Mouse (Mus musculus): Measurements from ENCODE around the gene Exosc10.

The Exosc10 gene

GRCm38 (mm10) chr4:148558297-148559000 lies at the start of gene Exosc10:
Gene Exosc10, plus strand, starts transcription at chr4:148558429.
- peak; percentile 88 for DNase-seq

- DNase-seq: no peak
Observed at GRCm38 (mm10) chr4:148509450-148510084, 48.7 kb upstream of the Exosc10 start.

- no peak for DNase-seq
Observed at GRCm38 (mm10) chr4:148510691-148511090, 47.5 kb upstream of the Exosc10 start.

- no peak for DNase-seq
Observed at GRCm38 (mm10) chr4:148511334-148511733, 46.9 kb upstream of the Exosc10 start.

GRCm38 (mm10) chr4:148513021-148513559 lies 45.1 kb upstream of the Exosc10 start:
- DNase-seq: no peak

GRCm38 (mm10) chr4:148515313-148515712 lies 42.9 kb upstream of the Exosc10 start:
- no peak for DNase-seq

GRCm38 (mm10) chr4:148517809-148518208 lies 40.4 kb upstream of the Exosc10 start:
- no peak for DNase-seq

- DNase-seq: no peak
Observed at GRCm38 (mm10) chr4:148518235-148518795, 39.9 kb upstream of the Exosc10 start.

- no peak for DNase-seq
Observed at GRCm38 (mm10) chr4:148523538-148523937, 34.7 kb upstream of the Exosc10 start.

GRCm38 (mm10) chr4:148527158-148527910 lies 30.9 kb upstream of the Exosc10 start:
- DNase-seq: no peak

GRCm38 (mm10) chr4:148530351-148530750 lies 27.9 kb upstream of the Exosc10 start:
- no peak for DNase-seq

GRCm38 (mm10) chr4:148530778-148531177 lies 27.5 kb upstream of the Exosc10 start:
- DNase-seq: no peak

GRCm38 (mm10) chr4:148531341-148531740 lies 26.9 kb upstream of the Exosc10 start:
- DNase-seq: no peak

- no peak for DNase-seq
Observed at GRCm38 (mm10) chr4:148532516-148532915, 25.7 kb upstream of the Exosc10 start.

GRCm38 (mm10) chr4:148533613-148534328 lies 24.5 kb upstream of the Exosc10 start:
- DNase-seq: no peak

- DNase-seq: no peak
Observed at GRCm38 (mm10) chr4:148535876-148536275, 22.4 kb upstream of the Exosc10 start.

GRCm38 (mm10) chr4:148549106-148549505 lies 9.1 kb upstream of the Exosc10 start:
- DNase-seq: no peak

GRCm38 (mm10) chr4:148557766-148558165 lies 463 bp upstream of the Exosc10 start:
- no peak for DNase-seq

- DNase-seq: no peak
Observed at GRCm38 (mm10) chr4:148562676-148563075, 4.4 kb downstream of the Exosc10 start.

GRCm38 (mm10) chr4:148563595-148563994 lies 5.4 kb downstream of the Exosc10 start:
- no peak for DNase-seq

GRCm38 (mm10) chr4:148570138-148570537 lies 11.9 kb downstream of the Exosc10 start:
- DNase-seq: no peak

- DNase-seq: no peak
Observed at GRCm38 (mm10) chr4:148570693-148571295, 12.6 kb downstream of the Exosc10 start.

Measured in right cerebral cortex, postnatal 25 days (tissue).